Mouse (Mus musculus) adipose tissue, adult 10 weeks (tissue): ENCODE data around the gene Zfyve21. TPM values are rescaled to one million over a fixed set of nuclear protein-coding genes. Genes with fewer than 3 reads are reported as not detected.

Experiments
- polyA plus RNA-seq: library from polyadenylated mRNA; stranded (reverse); fragments of 350-450 nt; fragmentation: Illumina TruSeq; extraction: RNeasy Lipid Tissue Mini Kit (QIAGEN cat#74804); gene quantifications from one replicate; pipeline ENCODE4 v1.2.3, GENCODE M21; 2014; ENCODE audit warnings: low read depth, low replicate concordance

Zfyve21 gene
- polyA plus RNA-seq: 98.0 TPM

GRCm38 (mm10) chr12:111813766-111814617, at the start of gene Zfyve21, which contains the start of gene Xrcc3:
Gene Zfyve21 (plus strand): TSS chr12:111814170.
Gene Xrcc3 (minus strand): TSS chr12:111813873.

Other genes with a start within 250 kb of the Zfyve21 start
- 37.2 TPM for gene Mark3, start 239.6 kb upstream of the Zfyve21 start, polyA plus RNA-seq
- 155 TPM for gene Ckb, start 141.8 kb upstream of the Zfyve21 start, polyA plus RNA-seq
- gene Trmt61a, start 136.1 kb upstream of the Zfyve21 start, polyA plus RNA-seq: 16.5 TPM
- 35.6 TPM for gene Bag5, start 100.9 kb upstream of the Zfyve21 start, polyA plus RNA-seq
- 61.8 TPM for gene Apopt1, start 100.9 kb upstream of the Zfyve21 start, polyA plus RNA-seq
- gene Klc1, start 55.3 kb upstream of the Zfyve21 start, polyA plus RNA-seq: 61.9 TPM
- gene Xrcc3, start 297 bp upstream of the Zfyve21 start, polyA plus RNA-seq: 6.3 TPM
- 29.9 TPM for gene Ppp1r13b, start 93.9 kb downstream of the Zfyve21 start, polyA plus RNA-seq
- 387 TPM for gene Atp5mpl, start 152.8 kb downstream of the Zfyve21 start, polyA plus RNA-seq
- gene Tdrd9, start 157.4 kb downstream of the Zfyve21 start, polyA plus RNA-seq: 1.6 TPM
- not detected for gene Rd3l, start 167.1 kb downstream of the Zfyve21 start, polyA plus RNA-seq